Mouse (Mus musculus): ENCODE measurements at regions not wholly inside any gene's neighbourhood (a gene's known extent, or its start where the extent isn't known, plus 50 kb on each side); places are given as distances from the start of the nearest gene placed in this dataset.

DNA sequence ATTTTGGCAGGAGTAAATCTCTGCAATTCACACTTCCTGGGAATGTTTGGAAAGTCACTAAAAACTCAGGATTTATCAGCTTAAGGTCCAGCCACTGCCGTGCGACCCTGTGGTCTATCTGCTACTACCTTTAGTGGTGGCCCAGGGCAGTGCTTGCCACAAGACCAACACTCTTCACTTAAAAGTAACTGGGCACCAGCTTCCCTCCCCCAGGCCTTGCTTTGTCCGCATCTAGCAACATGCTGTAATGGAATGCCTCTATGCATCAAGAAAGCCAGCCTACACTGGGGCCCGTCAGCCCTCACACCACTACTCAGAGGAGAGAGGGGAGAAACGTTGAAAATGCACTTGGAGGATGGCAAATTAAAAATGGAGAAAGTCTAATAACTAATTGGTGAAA, 186.4 kb upstream of the Spred2 start:
- Histone ChIP-seq H3K27ac (no peak overlapping the region), H3K9ac (no peak overlapping the region), H3K9me3 (no peaks in the 10 kb centered on the region), H3K27me3 (no peaks in the 10 kb centered on the region), H3K4me2 (no peak overlapping the region), H3K4me1 (replicated peaks) (no peaks in the 10 kb centered on the region), H3K36me3 (no peaks in the 10 kb centered on the region), H3K4me3 (no peak overlapping the region)
- ATAC-seq (ENCODE audit: low FRiP score): no peak
- 61% methylated on average over 5 of the region's 5 CpGs for WGBS

DNA sequence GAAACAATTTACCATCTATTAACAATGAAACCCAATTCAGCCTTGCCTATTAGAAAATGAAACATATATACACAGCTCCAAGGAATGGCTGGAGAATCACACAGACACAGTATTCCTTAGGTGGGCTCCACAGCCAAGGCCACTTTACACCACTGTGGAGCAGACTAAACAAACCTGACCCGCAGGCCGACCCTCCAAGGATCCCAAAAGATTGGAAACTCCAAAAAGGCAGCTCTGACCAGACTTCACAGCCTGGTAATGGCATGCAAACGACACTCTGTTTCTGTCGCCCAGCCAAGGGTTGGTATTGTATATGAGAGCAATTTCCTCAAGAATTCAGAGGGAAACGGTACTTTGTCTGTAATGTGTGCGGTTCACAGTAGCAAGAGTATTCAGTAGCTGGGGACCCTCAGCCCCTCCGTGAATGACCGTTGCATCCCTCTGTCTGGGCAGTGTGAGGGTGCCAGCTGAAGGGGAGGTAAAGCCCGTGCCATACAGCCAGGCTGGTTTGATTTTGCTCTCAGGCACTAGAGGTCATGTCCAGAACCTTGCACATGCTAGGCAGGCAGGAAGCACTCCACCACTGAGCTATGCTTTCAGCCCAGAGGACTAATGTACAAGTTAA, 184.5 kb upstream of the Spred2 start:
- no peak for ATAC-seq (ENCODE audit: low FRiP score)
- Histone ChIP-seq H3K9ac (no peak overlapping the region), H3K4me3 (no peak overlapping the region), H3K27me3 (no peaks in the 10 kb centered on the region), H3K4me1 (replicated peaks) (no peaks in the 10 kb centered on the region), H3K27ac (no peak overlapping the region), H3K36me3 (no peaks in the 10 kb centered on the region), H3K4me2 (no peak overlapping the region), H3K9me3 (no peaks in the 10 kb centered on the region)
- WGBS: 65% methylated on average over 9 of the region's 9 CpGs

DNA sequence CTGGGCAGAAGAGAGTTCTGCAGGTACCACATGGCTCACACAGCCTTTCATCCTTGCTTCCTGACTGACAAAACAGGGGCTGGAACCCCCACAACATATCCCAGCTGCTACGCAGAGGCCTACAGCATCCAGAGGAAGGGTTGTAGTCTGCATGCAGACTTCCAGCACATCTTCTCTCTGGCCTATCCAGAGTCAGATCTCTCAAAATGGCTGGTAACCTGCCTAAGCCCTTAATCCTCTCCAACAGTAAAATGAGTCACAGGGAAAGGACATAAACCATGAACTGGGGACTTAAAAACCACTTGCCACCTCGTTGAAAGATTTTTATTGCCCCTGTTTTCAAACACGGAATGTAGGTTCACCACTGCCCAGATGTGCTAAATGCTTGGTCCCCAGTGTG, 183.6 kb upstream of the Spred2 start:
- Histone ChIP-seq H3K4me1 (replicated peaks) (no peaks in the 10 kb centered on the region), H3K27me3 (no peaks in the 10 kb centered on the region)
- 90% methylated on average over 3 of the region's 3 CpGs for WGBS

DNA sequence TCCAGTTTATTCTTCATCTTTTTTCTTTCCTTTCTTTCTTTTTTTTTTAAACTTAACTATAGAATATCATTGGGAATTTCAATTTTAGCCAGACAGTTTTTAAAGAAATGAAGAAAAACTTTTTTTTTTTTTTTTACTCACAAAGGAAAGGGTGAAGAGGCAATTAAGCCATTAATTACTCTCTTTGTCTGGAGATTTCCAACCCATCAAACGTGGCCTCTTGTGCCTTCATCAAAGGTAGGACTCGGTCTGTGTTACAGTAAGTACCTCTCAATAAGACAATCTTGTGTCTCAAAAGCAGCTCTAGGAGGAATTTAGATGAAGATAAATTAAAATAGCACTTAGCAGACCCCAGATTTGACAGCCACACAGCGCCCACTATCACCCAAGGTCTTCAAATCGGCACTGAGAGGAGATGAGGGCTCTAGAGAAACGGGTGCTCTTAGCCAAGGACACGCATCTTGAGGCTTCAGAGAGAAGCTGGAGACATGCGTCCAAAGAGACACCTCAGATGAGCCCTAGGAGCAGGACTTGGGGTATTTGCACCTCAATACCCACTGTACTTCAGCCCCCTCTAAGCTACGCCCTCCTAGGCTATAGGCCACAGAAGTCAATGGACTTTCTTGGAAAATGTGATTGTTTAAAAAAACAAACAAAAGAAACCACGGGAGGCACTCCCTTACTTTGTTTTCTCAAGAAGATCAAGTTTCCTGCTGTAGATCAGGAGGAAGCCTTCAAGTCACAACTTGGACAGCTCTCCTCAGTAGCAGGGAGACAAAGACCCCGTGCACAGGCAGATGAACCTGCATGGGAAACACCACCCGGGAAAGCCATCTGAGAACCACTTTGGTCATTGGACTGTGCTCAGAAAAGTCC, 176.8 kb upstream of the Spred2 start:
- no peak for ATAC-seq (ENCODE audit: low FRiP score)
- Histone ChIP-seq H3K9ac (no peak overlapping the region), H3K27me3 (no peaks in the 10 kb centered on the region), H3K9me3 (no peaks in the 10 kb centered on the region), H3K27ac (no peak overlapping the region), H3K4me3 (no peak overlapping the region), H3K4me1 (replicated peaks) (no peaks in the 10 kb centered on the region), H3K36me3 (no peaks in the 10 kb centered on the region), H3K4me2 (no peak overlapping the region)
- 53% methylated on average over 11 of the region's 11 CpGs for WGBS

More for the DNA sequence above, 183.6 kb upstream of the Spred2 start:
- H3K9ac ChIP-seq: no peak overlapping the region
- H3K4me3 ChIP-seq: no peak overlapping the region
- no peaks in the 10 kb centered on the region for H3K36me3 ChIP-seq
- no peaks in the 10 kb centered on the region for H3K9me3 ChIP-seq
- no peak overlapping the region for H3K4me2 ChIP-seq
- no peak for ATAC-seq (ENCODE audit: low FRiP score)
- no peak overlapping the region for H3K27ac ChIP-seq

DNA sequence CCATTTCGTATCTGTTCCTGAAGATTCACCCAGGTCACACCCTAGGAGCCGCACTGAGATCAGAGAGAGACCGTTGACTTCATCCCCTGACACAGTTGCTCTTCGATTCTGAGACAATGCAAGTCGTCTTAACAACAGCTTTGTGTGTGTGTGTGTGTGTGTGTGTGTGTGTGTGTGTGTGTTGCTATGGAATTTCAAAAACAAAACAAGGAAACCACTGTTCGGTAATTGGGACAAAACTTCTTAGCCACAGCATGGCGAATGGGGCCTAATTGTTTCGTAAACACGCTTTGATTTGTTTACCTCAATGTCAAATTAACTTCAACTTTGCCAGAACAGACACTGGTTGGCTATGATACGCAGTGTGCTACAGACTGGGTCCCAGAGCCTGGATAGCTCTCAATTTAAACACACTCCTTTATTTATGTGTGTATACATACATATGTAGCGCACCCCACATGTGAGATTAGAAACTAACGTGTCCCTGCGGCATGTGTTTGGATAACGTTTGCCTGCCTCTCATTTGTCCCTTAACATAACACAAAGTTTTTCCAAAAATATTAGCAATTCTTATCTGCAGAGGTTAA, 176.1 kb upstream of the Spred2 start:
- Histone ChIP-seq H3K27ac (no peak overlapping the region), H3K9me3 (no peaks in the 10 kb centered on the region), H3K36me3 (no peaks in the 10 kb centered on the region), H3K9ac (no peak overlapping the region), H3K4me2 (no peak overlapping the region), H3K4me1 (replicated peaks) (no peaks in the 10 kb centered on the region), H3K27me3 (no peaks in the 10 kb centered on the region), H3K4me3 (no peak overlapping the region)
- 71% methylated on average over 14 of the region's 14 CpGs for WGBS
- no peak for ATAC-seq (ENCODE audit: low FRiP score)

DNA sequence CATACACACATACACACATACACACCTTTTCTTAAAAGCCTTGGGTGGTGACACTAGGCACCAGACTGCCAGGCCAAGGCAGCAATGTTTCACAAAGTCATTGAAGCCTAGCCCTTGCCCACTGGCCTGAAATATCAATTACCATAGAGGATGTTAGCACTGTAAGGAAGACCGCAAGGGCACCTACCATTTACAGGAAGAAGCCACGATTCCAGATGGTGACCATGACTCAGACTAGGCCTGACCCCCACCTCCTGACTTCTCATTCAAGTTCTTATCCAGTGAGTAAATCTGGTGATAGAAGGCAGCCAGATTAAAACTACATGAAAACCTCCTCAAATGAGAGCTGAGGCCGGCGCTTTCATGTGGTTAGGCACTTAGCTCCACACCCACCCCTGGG, 165.3 kb upstream of the Spred2 start:
- no peak for ATAC-seq (ENCODE audit: low FRiP score)
- Histone ChIP-seq H3K27me3 (no peaks in the 10 kb centered on the region), H3K4me1 (replicated peaks) (peaks cover 30% of the 10 kb centered on the region), H3K9me3 (no peaks in the 10 kb centered on the region), H3K27ac (no peak overlapping the region), H3K36me3 (no peaks in the 10 kb centered on the region), H3K4me2 (no peak overlapping the region), H3K9ac (no peak overlapping the region), H3K4me3 (no peak overlapping the region)
- 73% methylated on average over 4 of the region's 4 CpGs for WGBS

DNA sequence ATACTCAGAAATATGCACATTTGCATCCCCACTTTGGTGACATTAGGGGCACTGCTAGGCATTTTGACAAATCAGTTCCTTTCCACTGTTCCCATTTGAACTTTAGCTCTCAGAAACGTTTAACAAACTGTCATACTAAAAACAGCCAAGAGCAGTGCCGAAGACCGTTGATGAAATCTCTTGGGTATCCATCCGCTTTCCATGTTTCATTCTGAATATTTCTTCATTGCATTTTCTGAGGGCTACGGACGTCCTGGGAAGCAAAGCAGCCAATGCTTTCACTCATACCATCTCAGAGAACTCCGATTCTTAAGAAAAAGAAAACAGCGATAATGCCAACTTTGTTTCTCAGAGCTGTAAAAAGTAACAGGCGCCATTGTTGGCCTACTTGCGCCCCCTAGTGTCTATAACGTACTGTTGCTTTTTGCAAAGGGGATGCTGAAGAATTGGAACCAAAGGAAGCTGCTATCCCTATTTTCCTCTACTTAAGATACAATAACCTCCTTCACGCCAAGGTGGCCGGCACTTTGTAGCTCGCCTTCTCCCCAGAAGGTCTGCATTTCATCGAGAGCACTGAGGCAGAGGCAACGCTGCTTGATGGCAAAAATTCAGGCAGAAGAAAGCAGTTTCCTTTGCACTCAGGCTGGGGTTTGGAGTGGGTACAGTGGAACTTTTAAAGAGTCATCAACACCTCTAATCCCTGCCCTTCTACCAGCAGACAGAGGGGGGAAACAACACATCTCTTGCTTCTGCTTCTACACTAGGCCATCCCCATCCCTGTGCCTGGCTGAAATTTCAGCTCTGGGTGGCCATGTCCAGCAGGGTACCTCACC, 163.1 kb upstream of the Spred2 start:
- H3K4me2 ChIP-seq: peak overlapping the region; percentile 44
- ATAC-seq (ENCODE audit: low FRiP score): peak; percentile 38
- H3K4me1 ChIP-seq (replicated peaks): peaks cover 30% of the 10 kb centered on the region
- no peaks in the 10 kb centered on the region for H3K9me3 ChIP-seq
- WGBS: 12% methylated on average over 16 of the region's 16 CpGs
- H3K9ac ChIP-seq: peak overlapping the region; percentile 43
- H3K36me3 ChIP-seq: no peaks in the 10 kb centered on the region
- no peaks in the 10 kb centered on the region for H3K27me3 ChIP-seq
- peak overlapping the region; percentile 23; the same call in 1 of the 2 replicates for H3K27ac ChIP-seq
- H3K4me3 ChIP-seq: peak overlapping the region; percentile 26

DNA sequence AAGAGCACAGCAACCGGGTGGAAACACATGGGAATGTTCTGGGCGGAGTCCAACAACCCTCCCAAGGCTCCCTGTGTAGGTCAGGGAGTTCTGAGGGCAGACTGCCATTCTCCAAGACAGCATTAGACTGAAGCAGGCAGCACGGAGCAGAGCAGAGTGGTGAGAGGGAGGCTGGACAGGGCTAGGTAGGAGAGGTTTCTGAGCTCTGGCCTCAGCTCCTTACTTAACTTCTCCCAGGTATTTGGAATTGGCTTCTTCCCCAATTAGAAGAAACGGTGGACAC, 162.5 kb upstream of the Spred2 start:
- Histone ChIP-seq H3K27me3 (no peaks in the 10 kb centered on the region), H3K4me1 (replicated peaks) (peaks cover 30% of the 10 kb centered on the region), H3K27ac (peak overlapping the region; percentile 23; the same call in 1 of the 2 replicates), H3K4me3 (no peak overlapping the region), H3K9me3 (no peaks in the 10 kb centered on the region), H3K36me3 (no peaks in the 10 kb centered on the region), H3K4me2 (no peak overlapping the region), H3K9ac (peak overlapping the region; percentile 43)
- WGBS: 36% methylated on average over 4 of the region's 4 CpGs
- peak; percentile 76 for ATAC-seq (ENCODE audit: low FRiP score)

DNA sequence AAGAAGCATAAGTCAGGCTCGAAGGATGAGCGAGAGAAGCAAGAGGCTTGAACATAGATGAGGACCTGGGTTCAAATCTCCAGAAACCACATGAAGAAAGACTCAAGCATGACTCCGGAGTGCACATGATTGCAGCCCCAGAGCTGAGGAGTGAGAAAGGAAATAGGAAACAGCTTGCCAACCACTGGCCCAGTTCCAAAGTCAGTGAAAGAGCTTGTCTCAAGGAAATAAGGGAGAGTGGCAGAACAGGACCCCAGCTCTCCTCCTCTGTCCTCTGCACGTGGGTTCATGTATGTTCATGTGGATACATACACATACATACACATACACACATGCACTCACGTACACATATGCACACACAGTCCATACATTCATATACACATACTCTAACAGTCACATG, 156.9 kb upstream of the Spred2 start:
- 85% methylated on average over 5 of the region's 5 CpGs for WGBS
- no peak for ATAC-seq (ENCODE audit: low FRiP score)
- no peak overlapping the region for H3K27ac ChIP-seq
- H3K4me2 ChIP-seq: no peak overlapping the region
- H3K9ac ChIP-seq: no peak overlapping the region
- H3K27me3 ChIP-seq: no peaks in the 10 kb centered on the region
- H3K9me3 ChIP-seq: no peaks in the 10 kb centered on the region
- H3K4me3 ChIP-seq: no peak overlapping the region
- H3K4me1 ChIP-seq (replicated peaks): no peaks in the 10 kb centered on the region
- no peaks in the 10 kb centered on the region for H3K36me3 ChIP-seq

DNA sequence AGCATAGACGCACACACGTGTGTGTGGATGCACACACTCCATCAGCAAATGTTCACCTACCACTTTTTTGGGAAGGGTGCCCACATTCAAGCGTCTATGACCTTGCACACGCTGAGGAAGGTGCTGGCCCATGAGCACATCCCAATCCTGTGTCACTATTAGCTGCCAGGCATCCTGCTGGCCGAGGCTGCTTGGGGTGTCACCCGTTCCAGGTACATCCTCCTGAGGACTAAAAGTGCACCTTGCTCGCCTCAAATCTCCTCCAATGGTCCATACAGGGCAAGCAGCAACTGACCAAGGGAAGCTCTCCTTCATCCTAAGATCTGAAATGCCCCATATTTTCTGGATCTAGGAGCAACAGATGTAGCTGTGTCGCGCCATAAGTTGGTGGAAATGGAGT, 156.3 kb upstream of the Spred2 start:
- Histone ChIP-seq H3K4me1 (replicated peaks) (no peaks in the 10 kb centered on the region), H3K9me3 (no peaks in the 10 kb centered on the region), H3K9ac (no peak overlapping the region), H3K27ac (no peak overlapping the region), H3K4me2 (no peak overlapping the region), H3K36me3 (no peaks in the 10 kb centered on the region), H3K27me3 (no peaks in the 10 kb centered on the region), H3K4me3 (no peak overlapping the region)
- 91% methylated on average over 9 of the region's 9 CpGs for WGBS
- no peak for ATAC-seq (ENCODE audit: low FRiP score)

DNA sequence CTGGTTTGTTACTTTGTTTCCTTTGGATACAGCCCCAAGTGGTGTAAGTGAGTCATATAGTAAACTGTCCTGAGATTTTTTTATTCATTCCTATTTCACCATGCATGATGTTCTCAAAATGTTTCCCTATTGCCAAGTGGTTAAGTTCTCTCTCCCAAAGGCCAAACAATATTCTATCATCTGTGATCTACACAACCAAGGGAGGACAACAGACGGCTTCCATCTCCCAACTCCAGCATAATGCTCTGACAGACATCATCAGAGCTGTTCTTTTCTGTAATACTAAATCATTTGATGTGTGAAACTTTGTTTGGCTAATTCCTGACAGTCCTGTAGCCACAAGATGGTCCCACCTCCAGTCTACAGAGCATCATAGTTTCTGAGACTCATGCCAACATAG, 155.2 kb upstream of the Spred2 start:
- H3K9me3 ChIP-seq: no peaks in the 10 kb centered on the region
- no peak for ATAC-seq (ENCODE audit: low FRiP score)
- H3K27me3 ChIP-seq: no peaks in the 10 kb centered on the region
- 95% methylated on average over 1 of the region's 1 CpGs for WGBS
- no peak overlapping the region for H3K4me3 ChIP-seq
- no peaks in the 10 kb centered on the region for H3K4me1 ChIP-seq (replicated peaks)
- H3K4me2 ChIP-seq: no peak overlapping the region
- no peak overlapping the region for H3K9ac ChIP-seq
- H3K27ac ChIP-seq: no peak overlapping the region
- H3K36me3 ChIP-seq: no peaks in the 10 kb centered on the region

DNA sequence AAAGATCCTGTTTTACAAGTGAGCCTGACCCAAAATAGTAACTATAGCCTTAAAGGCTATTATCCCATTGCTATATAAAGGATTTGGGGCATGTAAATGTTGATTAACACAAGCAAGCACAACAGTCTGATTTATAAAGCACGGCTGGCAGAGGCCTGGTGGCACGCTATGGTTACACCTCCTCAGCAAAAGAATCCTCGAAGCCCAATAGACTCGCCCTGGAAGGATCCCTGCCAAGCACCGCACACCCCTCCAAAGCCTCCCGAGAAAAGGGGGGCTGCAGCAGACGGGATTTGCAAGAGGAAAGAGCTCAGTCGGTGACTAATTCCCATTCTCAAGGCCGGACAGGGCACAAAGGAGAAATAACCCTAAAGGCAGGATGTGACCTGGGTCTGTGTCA, 150.2 kb upstream of the Spred2 start:
- H3K4me2 ChIP-seq: no peak overlapping the region
- ATAC-seq (ENCODE audit: low FRiP score): peak; percentile 65
- no peaks in the 10 kb centered on the region for H3K36me3 ChIP-seq
- H3K4me3 ChIP-seq: no peak overlapping the region
- H3K27ac ChIP-seq: no peak overlapping the region
- H3K27me3 ChIP-seq: no peaks in the 10 kb centered on the region
- 23% methylated on average over 9 of the region's 9 CpGs for WGBS
- no peak overlapping the region for H3K9ac ChIP-seq
- no peaks in the 10 kb centered on the region for H3K9me3 ChIP-seq
- 0 out of 2 replicates have a peak, but pooled peaks cover 5% of the 10 kb centered on the region for H3K4me1 ChIP-seq (replicated peaks)
